Mouse (Mus musculus): Measurements from ENCODE around the gene Plpp1.

- no peak for TF ChIP-seq POLR2A (IDR thresholded peaks at IDR 0.05; ENCODE audit: low read depth, low read length)
- no peak for TF ChIP-seq CTCF (IDR thresholded peaks at IDR 0.05; ENCODE audit: borderline replicate concordance, insufficient read depth, low read length)
Measured at GRCm38 (mm10) chr13:112857921-112858320, 57.3 kb downstream of the Plpp1 start.
